Mouse (Mus musculus): Measurements from ENCODE around the gene Mettl11b. TPM values are rescaled to one million over a fixed set of nuclear protein-coding genes. Genes with fewer than 3 reads are reported as not detected.
"Not testable (repeated sequence)": the region's sequence is repeated elsewhere in the genome, so short reads cannot be mapped to it uniquely, and the experiment has no call there.

Gene Mettl11b
- polyA plus RNA-seq (2014; fragmentation: Nextera tagmentation; extraction: Ambion mirVana) = 0.88 and 0.97 TPM in 2 replicates

DNA sequence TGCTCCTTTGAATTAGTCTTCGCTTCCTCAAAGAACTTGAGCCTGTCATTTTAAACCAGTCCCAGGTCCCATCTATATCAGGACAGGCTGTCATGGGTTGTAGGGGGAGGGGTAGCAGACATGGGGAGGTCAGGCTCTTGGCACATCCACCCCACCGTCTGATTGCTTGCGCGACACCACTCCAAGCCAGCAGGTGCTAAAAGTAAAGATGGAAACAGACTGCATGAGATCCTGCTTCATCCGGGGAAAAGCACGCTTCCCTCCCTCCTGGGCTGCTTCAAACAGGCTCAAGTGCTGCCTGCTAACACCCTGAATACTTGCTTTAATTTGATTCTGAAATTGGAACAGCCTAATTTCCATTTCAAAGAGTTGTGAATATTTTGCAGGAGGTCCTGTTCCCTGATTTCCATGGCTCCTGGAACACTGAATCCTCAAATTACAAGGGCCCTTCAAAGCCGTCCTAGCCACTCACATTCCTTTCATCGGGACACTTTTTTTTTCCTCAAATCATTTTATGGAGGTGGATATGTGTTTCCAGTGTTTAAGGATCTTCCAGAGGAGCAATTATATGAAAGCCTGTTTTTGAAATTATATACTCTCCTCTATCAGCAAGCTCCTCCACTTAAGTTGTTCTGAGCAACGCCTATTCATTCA is at the start of gene Mettl11b:
TSS of gene Mettl11b (minus strand) at position 127 of the 654 bp plus-strand sequence.
- no peak within 1 kb of the TSS for H3K4me3 ChIP-seq (ENCODE audit: low read depth, low read length)
- DNase-seq (ENCODE audit: low spot score) = peak; percentile 57

GRCm38 (mm10) chr1:163757462-163758207 is 32.6 kb upstream of the Mettl11b start:
- Histone ChIP-seq H3K4me3 (ENCODE audit: low read depth, low read length) (no peak overlapping the region), H3K4me2 (ENCODE audit: low read depth, low read length, severe bottlenecking) (no peak overlapping the region), H3K9me3 (ENCODE audit: control insufficient read depth, low read length) (no peaks in the 10 kb centered on the region), H3K4me1 (replicated peaks; ENCODE audit: control insufficient read depth, insufficient read depth, low read length) (no peaks in the 10 kb centered on the region), H3K27me3 (ENCODE audit: control insufficient read depth, insufficient read depth, low read length) (no peaks in the 10 kb centered on the region), H3K27ac (ENCODE audit: low read depth, low read length) (no peak overlapping the region), H3K36me3 (ENCODE audit: control insufficient read depth, insufficient read depth, low read length) (no peaks in the 10 kb centered on the region), H3K9ac (ENCODE audit: low read length) (no peak overlapping the region)
- WGBS = 85% methylated on average over 10 of the region's 10 CpGs
- ATAC-seq (replicated peaks; ENCODE audit: low FRiP score) (no peak), DNase-seq (ENCODE audit: low spot score) (no peak)

More for the DNA sequence above, at the start of gene Mettl11b:
- Histone ChIP-seq H3K27ac (ENCODE audit: low read depth, low read length) (peak within 1 kb of the TSS; percentile 53), H3K9ac (ENCODE audit: low read length) (peak within 1 kb of the TSS; percentile 20; the same call in 1 of the 2 replicates), H3K4me2 (ENCODE audit: low read depth, low read length, severe bottlenecking) (peak within 1 kb of the TSS; percentile 33; the same call in 1 of the 2 replicates), H3K36me3 (ENCODE audit: control insufficient read depth, insufficient read depth, low read length) (no peaks in the 10 kb centered on the region), H3K4me1 (replicated peaks; ENCODE audit: control insufficient read depth, insufficient read depth, low read length) (0 out of 2 replicates have a peak, but pooled peaks cover 8% of the 10 kb centered on the region), H3K27me3 (ENCODE audit: control insufficient read depth, insufficient read depth, low read length) (no peaks in the 10 kb centered on the region), H3K9me3 (ENCODE audit: control insufficient read depth, low read length) (no peaks in the 10 kb centered on the region)
- WGBS = 27% methylated on average over 9 of the region's 9 CpGs
- peak; percentile 91 for ATAC-seq (replicated peaks; ENCODE audit: low FRiP score)

- DNase-seq (ENCODE audit: low spot score) = no peak
- Histone ChIP-seq H3K27ac (ENCODE audit: low read depth, low read length) (no peak overlapping the region), H3K27me3 (ENCODE audit: control insufficient read depth, insufficient read depth, low read length) (no peaks in the 10 kb centered on the region), H3K4me1 (replicated peaks; ENCODE audit: control insufficient read depth, insufficient read depth, low read length) (no peaks in the 10 kb centered on the region), H3K9me3 (ENCODE audit: control insufficient read depth, low read length) (no peaks in the 10 kb centered on the region), H3K4me3 (ENCODE audit: low read depth, low read length) (no peak overlapping the region), H3K4me2 (ENCODE audit: low read depth, low read length, severe bottlenecking) (no peak overlapping the region), H3K9ac (ENCODE audit: low read length) (no peak overlapping the region), H3K36me3 (ENCODE audit: control insufficient read depth, insufficient read depth, low read length) (no peaks in the 10 kb centered on the region)
- ATAC-seq (replicated peaks; ENCODE audit: low FRiP score) = no peak
- 78% methylated on average over 4 of the region's 4 CpGs for WGBS
These were observed 26.4 kb upstream of the Mettl11b start for GRCm38 (mm10) chr1:163751360-163751992.

- ATAC-seq (replicated peaks; ENCODE audit: low FRiP score) (no peak), DNase-seq (ENCODE audit: low spot score) (no peak)
- Histone ChIP-seq H3K9me3 (ENCODE audit: control insufficient read depth, low read length) (no peaks in the 10 kb centered on the region), H3K36me3 (ENCODE audit: control insufficient read depth, insufficient read depth, low read length) (no peaks in the 10 kb centered on the region), H3K4me3 (ENCODE audit: low read depth, low read length) (no peak overlapping the region), H3K4me1 (replicated peaks; ENCODE audit: control insufficient read depth, insufficient read depth, low read length) (no peaks in the 10 kb centered on the region), H3K27me3 (ENCODE audit: control insufficient read depth, insufficient read depth, low read length) (no peaks in the 10 kb centered on the region), H3K27ac (ENCODE audit: low read depth, low read length) (no peak overlapping the region), H3K9ac (ENCODE audit: low read length) (no peak overlapping the region), H3K4me2 (ENCODE audit: low read depth, low read length, severe bottlenecking) (no peak overlapping the region)
- 82% methylated on average over 1 of the region's 1 CpGs for WGBS
These were observed 12.2 kb upstream of the Mettl11b start for GRCm38 (mm10) chr1:163737239-163737533.

- H3K9me3 ChIP-seq (ENCODE audit: control insufficient read depth, low read length) = no peaks in the 10 kb centered on the region
- no peak overlapping the region for H3K4me2 ChIP-seq (ENCODE audit: low read depth, low read length, severe bottlenecking)
- H3K4me1 ChIP-seq (replicated peaks; ENCODE audit: control insufficient read depth, insufficient read depth, low read length) = no peaks in the 10 kb centered on the region
- no peak overlapping the region for H3K4me3 ChIP-seq (ENCODE audit: low read depth, low read length)
- no peaks in the 10 kb centered on the region for H3K36me3 ChIP-seq (ENCODE audit: control insufficient read depth, insufficient read depth, low read length)
- no peaks in the 10 kb centered on the region for H3K27me3 ChIP-seq (ENCODE audit: control insufficient read depth, insufficient read depth, low read length)
- H3K27ac ChIP-seq (ENCODE audit: low read depth, low read length) = no peak overlapping the region
- H3K9ac ChIP-seq (ENCODE audit: low read length) = no peak overlapping the region
- no peak for DNase-seq (ENCODE audit: low spot score)
- ATAC-seq (replicated peaks; ENCODE audit: low FRiP score) = no peak
- WGBS = 84% methylated on average over 10 of the region's 10 CpGs
These were observed 11.6 kb upstream of the Mettl11b start for GRCm38 (mm10) chr1:163736441-163737238.

DNA sequence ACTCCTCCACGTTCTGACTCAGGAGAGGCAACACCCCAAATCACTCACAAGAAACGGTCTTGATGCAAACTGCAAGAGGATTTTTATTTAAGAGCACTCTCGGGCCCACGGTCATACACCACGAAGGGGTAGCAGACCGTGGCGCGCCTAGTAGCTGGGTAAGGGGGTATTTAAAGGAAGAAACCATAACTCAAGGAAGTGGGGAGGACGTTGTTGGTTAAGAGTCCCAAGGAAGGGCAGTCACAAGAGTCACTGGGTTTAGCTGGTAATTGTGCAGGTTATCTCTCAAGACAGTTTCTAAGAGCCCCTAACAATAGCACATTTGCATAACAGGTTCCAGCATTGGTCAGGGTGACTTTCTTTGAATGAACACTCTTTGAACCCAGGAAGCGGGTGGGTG is 6.1 kb upstream of the Mettl11b start:
- not testable (repeated sequence) for H3K4me2 ChIP-seq (ENCODE audit: low read depth, low read length, severe bottlenecking); H3K9me3 ChIP-seq (ENCODE audit: control insufficient read depth, low read length); H3K36me3 ChIP-seq (ENCODE audit: control insufficient read depth, insufficient read depth, low read length); H3K27ac ChIP-seq (ENCODE audit: low read depth, low read length); H3K4me3 ChIP-seq (ENCODE audit: low read depth, low read length); ATAC-seq (replicated peaks; ENCODE audit: low FRiP score); DNase-seq (ENCODE audit: low spot score); H3K27me3 ChIP-seq (ENCODE audit: control insufficient read depth, insufficient read depth, low read length); H3K4me1 ChIP-seq (replicated peaks; ENCODE audit: control insufficient read depth, insufficient read depth, low read length); H3K9ac ChIP-seq (ENCODE audit: low read length)
- WGBS = 93% methylated on average over 10 of the region's 10 CpGs

GRCm38 (mm10) chr1:163723913-163724312 is 1.1 kb downstream of the Mettl11b start:
- Histone ChIP-seq H3K9ac (ENCODE audit: low read length) (no peak overlapping the region), H3K4me1 (replicated peaks; ENCODE audit: control insufficient read depth, insufficient read depth, low read length) (0 out of 2 replicates have a peak, but pooled peaks cover 8% of the 10 kb centered on the region), H3K4me3 (ENCODE audit: low read depth, low read length) (no peak overlapping the region), H3K4me2 (ENCODE audit: low read depth, low read length, severe bottlenecking) (no peak overlapping the region), H3K9me3 (ENCODE audit: control insufficient read depth, low read length) (no peaks in the 10 kb centered on the region), H3K27me3 (ENCODE audit: control insufficient read depth, insufficient read depth, low read length) (no peaks in the 10 kb centered on the region), H3K27ac (ENCODE audit: low read depth, low read length) (no peak overlapping the region), H3K36me3 (ENCODE audit: control insufficient read depth, insufficient read depth, low read length) (no peaks in the 10 kb centered on the region)
- WGBS = 62% methylated on average over 1 of the region's 1 CpGs
- ATAC-seq (replicated peaks; ENCODE audit: low FRiP score) = no peak
- no peak for DNase-seq (ENCODE audit: low spot score)

GRCm38 (mm10) chr1:163708618-163709017 is 16.4 kb downstream of the Mettl11b start:
- Histone ChIP-seq H3K4me3 (ENCODE audit: low read depth, low read length) (no peak overlapping the region), H3K9me3 (ENCODE audit: control insufficient read depth, low read length) (no peaks in the 10 kb centered on the region), H3K4me1 (replicated peaks; ENCODE audit: control insufficient read depth, insufficient read depth, low read length) (no peaks in the 10 kb centered on the region), H3K9ac (ENCODE audit: low read length) (no peak overlapping the region), H3K4me2 (ENCODE audit: low read depth, low read length, severe bottlenecking) (no peak overlapping the region), H3K36me3 (ENCODE audit: control insufficient read depth, insufficient read depth, low read length) (no peaks in the 10 kb centered on the region), H3K27me3 (ENCODE audit: control insufficient read depth, insufficient read depth, low read length) (no peaks in the 10 kb centered on the region), H3K27ac (ENCODE audit: low read depth, low read length) (no peak overlapping the region)
- no peak for ATAC-seq (replicated peaks; ENCODE audit: low FRiP score)
- no peak for DNase-seq (ENCODE audit: low spot score)
- 67% methylated on average over 2 of the region's 2 CpGs for WGBS

Data from forebrain, embryonic 11.5 days (tissue).